Mouse (Mus musculus): Measurements from ENCODE around the gene Olfr1308. TPM values are rescaled to one million over a fixed set of nuclear protein-coding genes. Genes with fewer than 3 reads are reported as not detected.

Gene Olfr1308
- not detected for total RNA-seq (2021)

DNA sequence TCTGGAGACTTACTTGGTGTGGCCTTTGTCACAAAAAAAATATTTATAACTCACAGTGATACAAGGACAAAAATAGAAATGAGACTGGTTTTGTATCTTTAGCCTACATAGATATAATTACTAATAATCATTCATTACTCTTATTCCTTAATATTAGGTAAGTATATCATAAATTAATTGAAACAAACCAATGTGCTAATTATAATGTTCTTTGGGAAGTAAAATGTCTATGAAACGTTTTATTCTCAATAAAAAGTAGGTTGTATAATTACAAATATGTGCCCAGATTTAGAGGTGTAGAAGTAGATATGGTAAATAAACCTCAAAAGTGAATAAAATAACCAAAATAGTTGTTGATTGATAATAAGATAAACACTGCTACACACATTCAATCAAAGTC, at the start of gene Olfr1308:
Gene Olfr1308 (minus strand): TSS at position 101 of the 400 bp plus-strand sequence.
- no peak for DNase-seq

DNA sequence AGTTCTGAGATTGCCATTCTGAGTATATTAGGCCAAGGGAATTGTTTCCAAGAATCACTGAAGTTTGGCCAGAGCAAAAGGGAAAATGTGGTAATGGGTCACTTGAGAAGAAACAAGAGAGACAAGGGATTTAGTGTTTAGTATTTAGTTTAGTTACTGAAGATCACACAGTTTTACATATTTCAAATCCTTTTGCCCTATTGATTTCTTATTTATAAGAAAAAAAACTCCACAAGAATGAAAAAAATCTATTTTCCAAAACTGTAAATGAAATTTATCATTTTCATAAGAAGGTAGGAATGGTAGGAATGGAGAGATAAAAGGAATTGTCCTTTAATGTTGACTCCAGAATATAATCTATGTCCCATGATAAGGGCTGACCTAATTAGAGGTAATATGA, 47.9 kb upstream of the Olfr1308 start, which contains the start of gene Olfr1310:
Gene Olfr1310 (minus strand): TSS at position 101 of the 400 bp plus-strand sequence.
- no peak for DNase-seq

DNA sequence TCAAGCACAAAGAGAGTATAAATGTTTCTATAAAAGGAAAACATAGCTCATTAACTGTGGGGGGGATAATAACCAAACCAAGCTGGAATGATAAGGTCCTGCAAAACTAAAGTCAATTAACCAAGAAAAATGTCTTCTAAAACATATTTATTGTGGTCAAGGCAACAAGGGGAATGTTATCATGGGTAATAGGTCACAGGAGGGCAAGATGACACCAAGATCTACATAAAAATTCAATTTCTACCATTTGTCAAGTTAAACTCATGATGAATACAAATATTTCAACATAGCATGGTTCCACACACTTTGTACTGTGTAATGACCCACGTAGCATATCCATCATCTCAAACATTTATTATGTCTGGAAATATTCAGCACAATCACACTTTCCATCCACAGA, 25.4 kb upstream of the Olfr1308 start, which contains the start of gene Olfr1309:
Gene Olfr1309 (minus strand): TSS at position 101 of the 400 bp plus-strand sequence.
- DNase-seq = no peak

DNA sequence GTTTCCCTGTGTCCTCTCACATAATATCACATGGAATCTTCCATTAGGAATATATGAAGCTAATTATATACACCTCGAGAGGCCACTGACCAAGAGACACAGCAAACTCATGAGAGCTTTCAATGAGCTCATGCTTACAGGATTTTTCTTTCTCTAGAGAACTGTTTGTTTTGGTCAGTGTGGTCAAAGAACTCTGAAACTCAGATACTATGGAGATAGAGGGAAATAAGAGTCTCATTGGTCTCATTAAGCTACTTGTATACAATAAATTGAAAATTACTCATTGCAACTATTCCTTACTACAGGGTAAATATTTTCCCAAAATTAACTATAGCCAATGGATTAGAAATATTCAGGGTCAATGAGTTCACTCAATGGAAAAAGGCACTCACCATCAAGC, 15.4 kb downstream of the Olfr1308 start, which contains the start of gene Olfr1307:
Gene Olfr1307 (minus strand): TSS at position 101 of the 400 bp plus-strand sequence.
- no peak for DNase-seq

- DNase-seq = no peak
Observed at GRCm38 (mm10) chr2:111916171-111916570, 48.6 kb downstream of the Olfr1308 start, which contains the start of gene Olfr1306. Gene Olfr1306, minus strand, starts transcription at chr2:111916271.

Other genes with a start within 250 kb of the Olfr1308 start
- not detected for gene Olfr1301, start 213.9 kb downstream of the Olfr1308 start, total RNA-seq (2021)
- not detected for gene Olfr1302, start 187.5 kb downstream of the Olfr1308 start, total RNA-seq (2021)
- gene Olfr1303, start 144.6 kb downstream of the Olfr1308 start, total RNA-seq (2021) = not detected
- gene Olfr1305, start 87.8 kb downstream of the Olfr1308 start, total RNA-seq (2021) = not detected
- gene Olfr1306, start 48.7 kb downstream of the Olfr1308 start, total RNA-seq (2021) = not detected
- under 1 TPM in 1 of 2 experiments, not detected in 1; 0.02 TPM for gene Olfr1307, start 15.5 kb downstream of the Olfr1308 start, total RNA-seq (2021)
- not detected for gene Olfr1309, start 25.3 kb upstream of the Olfr1308 start, total RNA-seq (2021)
- not detected for gene Olfr1310, start 47.8 kb upstream of the Olfr1308 start, total RNA-seq (2021)
- gene Olfr1311, start 59.5 kb upstream of the Olfr1308 start, total RNA-seq (2021) = not detected
- gene Olfr1312, start 85.3 kb upstream of the Olfr1308 start, total RNA-seq (2021) = not detected
- not detected for gene Olfr1313, start 112.9 kb upstream of the Olfr1308 start, total RNA-seq (2021)
- gene Olfr1314, start 131.8 kb upstream of the Olfr1308 start, total RNA-seq (2021) = not detected
- gene Olfr1315-ps1, start 150.5 kb upstream of the Olfr1308 start, total RNA-seq (2021) = not detected
- not detected for gene Olfr1316, start 170.0 kb upstream of the Olfr1308 start, total RNA-seq (2021)
- gene Olfr1317, start 175.4 kb upstream of the Olfr1308 start, total RNA-seq (2021) = not detected
- not detected for gene Olfr1318, start 189.3 kb upstream of the Olfr1308 start, total RNA-seq (2021)

Measured in heart, postnatal 4 days (tissue).